Mouse (Mus musculus) megakaryocyte, embryonic 14.5 days (primary cell): Measurements from ENCODE around the gene Aqp9.

ENCODE experiments used
- FLI1 ChIP-seq: IDR thresholded peaks from 2 replicates; pipeline ENCODE4 v1.6.1; 2012; ENCODE audit warnings: low read length, inconsistent platforms, mixed read lengths
- GATA1 ChIP-seq: IDR thresholded peaks from 3 replicates; pipeline ENCODE4 v1.6.1; 2012; ENCODE audit warnings: mixed read lengths, low read length, inconsistent platforms, borderline replicate concordance

- no peak for TF ChIP-seq GATA1
- no peak for TF ChIP-seq FLI1
Observed at GRCm38 (mm10) chr9:71076201-71076648, 92.3 kb downstream of the Aqp9 start.
